Mouse (Mus musculus) forebrain, embryonic 15.5 days (tissue): ENCODE data around the gene Unc5cl. TPM values are rescaled to one million over a fixed set of nuclear protein-coding genes. Genes with fewer than 3 reads are reported as not detected.

ENCODE experiments used
- ATAC-seq: fragments of 200-750 bp; cut with Nextera tagmentation; replicated peaks from 2 replicates; pipeline ENCODE4 v1.8.0; 2017; ENCODE audit warnings: mild to moderate bottlenecking, moderate TSS enrichment, moderate library complexity
- H3K27ac ChIP-seq: fragments of 300-500 bp; sonication (generic); replicated peaks from 2 replicates; pipeline ENCODE4 v1.5.1; 2015; ENCODE audit warnings: mild to moderate bottlenecking, inconsistent platforms
- H3K27me3 ChIP-seq: fragments of 300-500 bp; sonication (generic); 2 replicates; pipeline ENCODE4 v1.6.1; 2015; ENCODE audit warnings: inconsistent platforms
- H3K36me3 ChIP-seq: fragments of 300-500 bp; sonication (generic); 2 replicates; pipeline ENCODE4 v1.6.1; 2015; ENCODE audit warnings: mild to moderate bottlenecking, inconsistent platforms
- H3K4me1 ChIP-seq: fragments of 300-500 bp; sonication (generic); 2 replicates; pipeline ENCODE4 v1.6.1; 2015; ENCODE audit warnings: inconsistent platforms
- H3K4me2 ChIP-seq: fragments of 300-500 bp; sonication (generic); replicated peaks from 2 replicates; pipeline ENCODE4 v1.6.1; 2015; ENCODE audit warnings: mild to moderate bottlenecking, inconsistent platforms
- H3K4me3 ChIP-seq: fragments of 300-500 bp; sonication (generic); 2 replicates; pipeline ENCODE4 v1.5.1; 2015; ENCODE audit warnings: mild to moderate bottlenecking, inconsistent platforms
- H3K9ac ChIP-seq: fragments of 300-500 bp; sonication (generic); replicated peaks from 2 replicates; pipeline ENCODE4 v1.6.1; 2015; ENCODE audit warnings: mild to moderate bottlenecking, inconsistent platforms
- H3K9me3 ChIP-seq: fragments of 300-500 bp; sonication (generic); 2 replicates; pipeline ENCODE4 v1.6.1; 2016; ENCODE audit warnings: inconsistent platforms
- WGBS: fragments of 180-500 bp; shearing (Covaris S2); methylation state at CpG from one replicate; pipeline ENCODE4 v1.1.7; 2015; ENCODE audit warnings: mixed read lengths; 5-methylcytosine and 5-hydroxymethylcytosine counted together
- polyA plus RNA-seq: library from polyadenylated mRNA; unstranded; fragments of >200 nt; fragmentation: Nextera tagmentation; extraction: Ambion mirVana; gene quantifications from 2 replicates; pipeline ENCODE4 v1.2.1, GENCODE M21; 2015

Unc5cl gene
- polyA plus RNA-seq, 1 experiment from 2014 or later, result 0.17 TPM

DNA sequence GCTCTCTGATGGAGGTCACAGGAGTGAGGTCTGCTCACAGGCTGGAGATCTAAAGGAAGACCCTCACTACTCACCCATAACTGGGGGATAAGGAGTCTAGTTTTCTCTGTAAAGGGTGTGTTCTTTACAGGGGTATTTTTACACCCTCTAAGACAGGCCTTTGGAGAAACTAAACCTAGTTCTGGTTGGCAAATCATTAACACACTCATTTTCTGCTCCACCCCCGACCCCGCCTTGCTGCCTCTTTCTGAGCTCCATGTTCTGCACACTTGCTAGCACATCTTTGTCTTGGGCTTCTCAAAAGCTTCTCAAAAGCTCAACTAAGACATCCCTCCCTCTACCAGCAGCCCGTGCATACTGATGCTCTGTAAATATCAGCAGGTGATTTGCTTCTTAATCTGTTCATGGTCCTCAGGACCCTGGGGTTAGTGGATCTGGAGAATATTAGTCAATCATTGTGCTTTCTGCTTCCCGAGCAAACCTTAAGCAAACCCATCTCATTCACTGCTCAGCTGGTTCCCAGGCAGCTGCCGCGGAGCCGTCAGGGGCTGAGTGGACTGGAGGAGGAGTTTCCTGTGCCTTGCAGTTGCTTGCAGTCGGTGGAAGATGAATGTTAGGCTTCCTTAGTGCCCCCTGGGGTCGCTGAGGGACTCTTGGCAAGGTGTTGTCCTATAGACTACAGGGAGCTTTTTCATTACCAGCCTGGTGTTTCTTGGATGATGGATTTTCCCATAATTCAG, 101.7 kb downstream of the Unc5cl start:
- Histone ChIP-seq H3K9ac (no peak overlapping the region), H3K4me3 (no peak overlapping the region), H3K9me3 (no peaks in the 10 kb centered on the region), H3K4me1 (no peaks in the 10 kb centered on the region), H3K27ac (no peak overlapping the region), H3K36me3 (no peaks in the 10 kb centered on the region), H3K4me2 (no peak overlapping the region), H3K27me3 (no peaks in the 10 kb centered on the region)
- no peak for ATAC-seq
- 44% methylated on average over 9 of the region's 9 CpGs for WGBS

DNA sequence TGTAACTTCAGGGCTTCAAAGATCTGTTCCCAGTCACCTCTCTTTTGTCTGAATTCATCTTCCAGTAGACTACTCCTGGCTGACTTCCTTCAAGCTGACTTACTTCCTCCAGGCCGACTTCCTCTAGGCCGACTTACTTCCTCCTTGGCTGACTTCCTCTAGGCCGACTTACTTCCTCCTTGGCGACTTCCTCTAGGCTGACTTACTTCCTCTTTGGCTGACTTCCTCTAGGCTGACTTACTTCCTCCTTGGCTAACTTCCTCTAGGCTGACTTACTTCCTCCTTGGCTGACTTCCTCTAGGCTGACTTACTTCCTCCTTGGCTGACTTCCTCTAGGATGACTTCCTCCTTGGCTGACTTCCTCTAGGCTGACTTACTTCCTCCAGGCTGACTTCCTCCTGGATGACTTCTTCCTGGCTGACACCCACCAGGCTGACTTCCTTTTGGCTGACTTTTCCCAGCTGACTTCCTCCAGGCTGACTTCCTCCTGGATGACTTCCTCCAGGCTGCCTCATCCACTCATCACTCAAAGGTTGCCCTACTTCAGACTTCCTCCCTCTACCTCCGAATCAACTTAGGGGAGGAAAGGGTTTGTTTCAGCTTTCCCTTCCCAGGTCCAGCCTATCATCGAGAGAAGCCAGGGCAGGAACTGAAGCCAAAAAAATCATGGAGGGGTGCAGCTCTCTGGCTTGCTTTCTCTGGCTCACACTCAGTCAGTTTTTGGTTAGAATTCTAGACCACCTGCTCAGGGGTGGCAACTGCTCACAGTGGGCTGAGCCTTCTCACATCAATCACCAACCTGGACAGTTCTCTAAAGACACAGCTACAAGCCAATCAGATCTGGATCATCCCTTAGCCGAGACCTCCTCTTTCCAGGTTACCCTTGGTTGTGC, 103.4 kb downstream of the Unc5cl start:
- no peaks in the 10 kb centered on the region for H3K27me3 ChIP-seq
- no peak overlapping the region for H3K4me3 ChIP-seq
- no peak overlapping the region for H3K9ac ChIP-seq
- no peak for ATAC-seq
- no peak overlapping the region for H3K4me2 ChIP-seq
- no peaks in the 10 kb centered on the region for H3K9me3 ChIP-seq
- H3K27ac ChIP-seq, result no peak overlapping the region
- 93% methylated on average over 7 of the region's 7 CpGs for WGBS
- no peaks in the 10 kb centered on the region for H3K36me3 ChIP-seq
- H3K4me1 ChIP-seq, result no peaks in the 10 kb centered on the region

DNA sequence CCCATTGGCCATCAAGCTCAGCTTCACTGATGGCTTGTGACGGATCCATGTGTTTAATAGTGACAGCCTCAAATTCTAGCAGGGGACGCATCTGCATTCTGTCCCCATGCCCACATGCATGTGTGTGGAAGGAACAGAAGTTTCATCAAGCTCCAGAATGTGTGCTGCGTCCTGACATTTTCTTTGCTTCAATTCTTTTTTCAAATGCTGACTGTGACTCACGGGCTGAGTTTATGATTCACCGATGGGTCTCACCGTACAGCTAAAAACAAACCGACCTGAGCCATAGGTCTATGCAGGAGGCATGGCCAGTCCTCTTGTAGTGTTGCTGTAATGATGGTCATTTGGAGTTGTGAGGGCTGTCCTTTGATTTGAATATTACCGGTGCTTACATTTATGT, 110.2 kb downstream of the Unc5cl start:
- no peak overlapping the region for H3K27ac ChIP-seq
- H3K4me2 ChIP-seq, result no peak overlapping the region
- H3K9ac ChIP-seq, result no peak overlapping the region
- no peaks in the 10 kb centered on the region for H3K9me3 ChIP-seq
- no peak overlapping the region for H3K4me3 ChIP-seq
- H3K36me3 ChIP-seq, result no peaks in the 10 kb centered on the region
- no peaks in the 10 kb centered on the region for H3K4me1 ChIP-seq
- no peaks in the 10 kb centered on the region for H3K27me3 ChIP-seq
- ATAC-seq, result no peak
- 93% methylated on average over 8 of the region's 8 CpGs for WGBS

DNA sequence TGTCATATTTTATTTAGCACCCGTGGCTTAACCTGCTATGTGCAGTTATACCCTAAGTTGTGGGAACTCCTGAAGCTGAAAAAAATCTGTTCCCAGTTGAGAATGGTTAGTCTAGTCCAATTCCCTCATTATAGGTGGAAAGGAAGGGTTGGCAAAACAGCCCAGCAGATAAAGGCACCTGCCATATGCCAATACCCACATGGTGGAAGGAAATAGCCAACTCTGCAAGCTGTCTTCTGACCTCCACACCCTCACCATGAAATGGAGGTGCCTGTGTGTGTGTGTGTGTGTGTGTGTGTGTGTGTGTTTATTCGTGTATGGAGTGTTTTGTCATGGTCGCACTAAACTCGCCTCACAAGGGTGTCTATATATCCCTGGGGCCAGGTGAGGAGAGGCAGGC, 115.0 kb downstream of the Unc5cl start:
- Histone ChIP-seq H3K4me2 (no peak overlapping the region), H3K9ac (no peak overlapping the region), H3K27ac (no peak overlapping the region), H3K4me3 (no peak overlapping the region), H3K9me3 (no peaks in the 10 kb centered on the region), H3K27me3 (no peaks in the 10 kb centered on the region), H3K4me1 (no peaks in the 10 kb centered on the region), H3K36me3 (no peaks in the 10 kb centered on the region)
- WGBS, result 90% methylated on average over 4 of the region's 4 CpGs
- ATAC-seq, result no peak

DNA sequence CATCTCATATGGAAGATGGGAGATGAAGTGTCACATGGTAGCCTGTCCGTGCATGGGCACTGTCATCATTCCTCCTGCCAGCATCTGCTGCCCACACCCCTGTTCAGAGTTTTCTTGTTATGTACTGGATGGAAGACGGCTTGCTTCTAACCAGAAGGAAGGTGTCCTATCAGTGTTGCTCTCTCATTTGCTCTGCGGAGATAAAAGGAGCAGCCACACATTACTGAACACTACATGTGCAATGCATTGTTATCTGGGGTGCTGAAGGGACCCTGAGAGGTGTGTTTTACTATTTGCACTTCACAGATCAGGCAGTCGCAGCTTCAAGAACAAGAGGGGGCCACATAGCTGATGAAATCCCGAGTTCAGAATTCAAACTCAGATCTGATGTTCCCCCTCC, 126.5 kb downstream of the Unc5cl start:
- peaks cover 12% of the 10 kb centered on the region for H3K4me1 ChIP-seq
- H3K36me3 ChIP-seq, result no peaks in the 10 kb centered on the region
- no peak overlapping the region for H3K4me2 ChIP-seq
- H3K27ac ChIP-seq, result no peak overlapping the region
- H3K9me3 ChIP-seq, result no peaks in the 10 kb centered on the region
- no peak for ATAC-seq
- WGBS, result 87% methylated on average over 5 of the region's 5 CpGs
- H3K4me3 ChIP-seq, result no peak overlapping the region
- no peaks in the 10 kb centered on the region for H3K27me3 ChIP-seq
- H3K9ac ChIP-seq, result no peak overlapping the region

DNA sequence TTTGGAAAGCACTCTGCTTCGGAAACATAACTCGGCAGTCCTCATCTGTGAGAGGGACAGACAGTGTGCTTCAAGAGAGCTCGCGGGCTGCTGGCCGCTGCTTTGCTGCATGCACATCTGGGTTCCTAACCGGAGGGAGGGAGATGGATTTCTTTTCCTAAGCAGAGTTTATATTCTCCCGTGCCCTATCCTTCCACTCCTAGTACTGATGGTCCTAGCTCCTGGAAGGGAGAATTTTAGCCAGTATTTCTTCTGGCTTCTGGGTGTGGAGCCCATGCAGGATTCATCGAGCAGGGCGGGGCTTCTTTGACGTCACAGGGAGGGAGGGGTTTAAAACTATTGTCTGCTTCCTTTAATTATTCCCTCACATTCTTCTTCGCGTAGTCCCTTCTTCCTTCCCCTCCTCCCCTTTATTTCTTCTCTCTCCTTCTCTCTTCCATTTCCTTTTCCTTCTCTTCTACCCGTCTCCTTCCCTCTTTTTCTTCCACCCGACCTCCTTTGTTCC, 127.8 kb downstream of the Unc5cl start:
- Histone ChIP-seq H3K27me3 (no peaks in the 10 kb centered on the region), H3K27ac (no peak overlapping the region), H3K4me2 (peak overlapping the region; percentile 36), H3K9ac (no peak overlapping the region), H3K4me1 (peaks cover 13% of the 10 kb centered on the region), H3K4me3 (peak overlapping the region; percentile 14), H3K36me3 (no peaks in the 10 kb centered on the region), H3K9me3 (no peaks in the 10 kb centered on the region)
- 40% methylated on average over 14 of the region's 14 CpGs for WGBS
- peak; percentile 9; the same call in 1 of the 2 replicates for ATAC-seq

DNA sequence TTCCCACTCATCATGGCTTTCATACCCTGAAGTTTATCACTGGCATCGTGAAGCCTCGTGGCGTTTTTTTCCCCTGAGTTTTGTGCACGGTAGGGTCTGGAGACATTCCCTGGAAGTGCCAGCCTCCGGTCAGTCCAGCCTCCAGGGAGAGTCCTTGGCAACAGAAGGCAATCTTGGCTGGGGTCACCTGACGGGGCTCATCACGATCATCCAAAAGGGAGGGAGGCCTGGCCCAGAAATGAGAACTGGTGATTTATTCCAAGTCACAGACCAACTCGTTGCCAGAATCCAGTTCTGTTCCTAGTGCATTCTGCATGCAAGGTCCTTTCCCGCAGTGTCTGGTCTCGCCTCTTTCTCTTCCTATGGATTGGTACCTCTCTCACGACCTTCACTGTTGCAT, 128.7 kb downstream of the Unc5cl start:
- no peak overlapping the region for H3K27ac ChIP-seq
- 84% methylated on average over 11 of the region's 11 CpGs for WGBS

DNA sequence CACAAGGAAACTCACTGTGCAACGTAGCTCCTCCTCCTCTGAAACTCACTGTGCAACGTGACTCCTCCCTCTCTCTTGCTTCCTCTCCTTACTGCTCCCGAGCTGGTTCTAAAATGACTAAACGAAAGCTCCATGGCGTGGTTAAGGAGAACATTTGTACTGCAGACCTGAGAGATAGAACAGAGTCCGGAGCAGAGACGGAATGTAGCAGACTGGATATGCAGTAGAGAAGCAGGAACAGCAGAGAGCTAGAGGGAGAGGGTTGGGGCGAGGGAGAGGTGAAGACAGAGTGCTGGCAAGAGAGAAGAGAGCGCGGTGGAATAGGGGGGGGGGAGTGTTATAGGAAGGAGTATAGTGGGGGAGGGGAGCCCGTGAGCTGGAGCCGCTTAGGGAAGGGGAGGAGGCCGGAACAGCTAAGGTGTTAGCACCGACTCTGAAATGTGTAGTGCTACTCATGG, 131.2 kb downstream of the Unc5cl start:
- 11% methylated on average over 14 of the region's 14 CpGs for WGBS
- Histone ChIP-seq H3K9me3 (no peaks in the 10 kb centered on the region), H3K4me1 (peaks cover 13% of the 10 kb centered on the region), H3K4me3 (peak overlapping the region; percentile 25), H3K36me3 (no peaks in the 10 kb centered on the region), H3K4me2 (peak overlapping the region; percentile 44), H3K27ac (peak overlapping the region; percentile 62), H3K27me3 (no peaks in the 10 kb centered on the region), H3K9ac (peak overlapping the region; percentile 9; the same call in 1 of the 2 replicates)
- peak; percentile 81 for ATAC-seq

More for the DNA sequence above, 128.7 kb downstream of the Unc5cl start:
- Histone ChIP-seq H3K4me3 (no peak overlapping the region), H3K36me3 (no peaks in the 10 kb centered on the region), H3K27me3 (no peaks in the 10 kb centered on the region), H3K4me1 (peaks cover 13% of the 10 kb centered on the region), H3K9me3 (no peaks in the 10 kb centered on the region), H3K4me2 (no peak overlapping the region), H3K9ac (no peak overlapping the region)
- ATAC-seq, result no peak

DNA sequence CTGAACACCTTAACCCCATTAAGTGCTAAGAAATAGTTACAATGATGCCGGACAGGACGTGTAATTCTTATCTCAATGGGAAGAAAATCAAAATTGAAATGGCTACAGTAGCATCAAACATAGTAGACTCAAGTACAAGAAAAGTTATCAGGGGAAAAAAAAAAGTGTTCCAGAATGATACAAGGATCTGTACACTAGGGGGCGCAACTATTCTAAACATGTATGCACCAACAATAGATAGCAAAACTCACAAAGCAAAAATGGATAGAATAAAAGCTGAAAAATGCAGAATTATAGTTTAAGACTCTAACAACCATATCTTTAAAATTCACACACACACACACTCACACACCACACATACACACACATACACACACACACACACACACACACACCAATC, 134.0 kb downstream of the Unc5cl start:
- Histone ChIP-seq H3K4me2 (no peak overlapping the region), H3K36me3 (no peaks in the 10 kb centered on the region), H3K4me1 (peaks cover 8% of the 10 kb centered on the region), H3K27me3 (no peaks in the 10 kb centered on the region), H3K27ac (no peak overlapping the region), H3K9ac (no peak overlapping the region), H3K4me3 (no peak overlapping the region), H3K9me3 (no peaks in the 10 kb centered on the region)
- 59% methylated on average over 3 of the region's 3 CpGs for WGBS
- ATAC-seq, result no peak

Other genes starting within 250 kb of the Unc5cl start
- gene Trem1, start 222.1 kb upstream of the Unc5cl start, polyA plus RNA-seq, result not detected in 2 replicates
- gene Trem3, start 207.1 kb upstream of the Unc5cl start, polyA plus RNA-seq, result not detected in 2 replicates
- gene Treml4, start 190.6 kb upstream of the Unc5cl start, polyA plus RNA-seq, result 0.10 TPM in 1 of 2 replicates, not detected in the other
- 0.08 TPM in 1 of 2 replicates, not detected in the other for gene Treml2, start 155.4 kb upstream of the Unc5cl start, polyA plus RNA-seq
- gene B430306N03Rik, start 138.8 kb upstream of the Unc5cl start, polyA plus RNA-seq, result 0.09 TPM in 1 of 2 replicates, not detected in the other
- 3.9 and 4.1 TPM in 2 replicates for gene Trem2, start 108.5 kb upstream of the Unc5cl start, polyA plus RNA-seq
- gene Treml1, start 95.0 kb upstream of the Unc5cl start, polyA plus RNA-seq, result 0.46 and 0.55 TPM in 2 replicates
- 17.6 and 18.9 TPM in 2 replicates for gene Nfya, start 45.0 kb upstream of the Unc5cl start, polyA plus RNA-seq
- gene Oard1, start 44.9 kb upstream of the Unc5cl start, polyA plus RNA-seq, result 59.0 and 60.7 TPM in 2 replicates
- 0.19 and 0.73 TPM in 2 replicates for gene Apobec2, start 22.0 kb upstream of the Unc5cl start, polyA plus RNA-seq
- gene Tspo2, start 3.4 kb upstream of the Unc5cl start, polyA plus RNA-seq, result 2.3 and 2.8 TPM in 2 replicates